Mouse (Mus musculus): Measurements from ENCODE around the gene Dennd6b. TPM values are rescaled to one million over a fixed set of nuclear protein-coding genes. Genes with fewer than 3 reads are reported as not detected.

The Dennd6b gene
- total RNA-seq, 2 experiments from 2014 or later, result 41.4 to 41.8 TPM

DNA sequence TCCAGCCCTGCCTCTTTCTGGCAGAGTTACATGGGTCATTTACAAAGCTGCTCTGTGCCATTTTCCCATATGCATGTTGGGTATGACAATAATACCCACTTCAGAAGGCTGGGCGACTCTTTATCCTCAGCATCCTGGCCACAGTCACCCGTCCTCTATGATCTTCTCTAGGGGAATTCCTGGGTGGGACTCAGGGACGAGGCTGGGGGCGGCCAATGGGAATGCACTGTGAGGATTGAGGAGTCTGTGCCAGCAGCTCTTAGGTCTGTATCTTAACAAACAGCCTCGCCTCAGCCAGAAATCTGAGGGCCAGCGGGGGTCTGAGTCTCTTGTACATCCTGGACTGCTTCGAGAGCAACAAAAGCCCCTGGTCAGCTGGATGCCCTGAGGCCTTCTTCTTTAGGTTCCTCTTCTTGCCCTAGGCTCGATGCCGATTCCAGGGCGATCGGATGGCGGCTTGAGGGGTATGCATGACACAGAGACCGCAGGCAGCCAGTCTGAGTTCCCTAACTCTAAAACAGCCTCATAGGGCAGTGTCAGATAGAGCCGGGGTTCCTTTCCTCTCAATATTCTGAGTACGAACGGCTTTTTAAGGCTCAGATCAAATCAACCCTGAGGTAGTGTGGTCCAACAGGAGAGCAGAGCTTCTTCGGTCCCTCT lies 23.9 kb downstream of the Dennd6b start:
- intact Hi-C loops (cut with DNase I), result no loop called here
- peak in 1 of 2 experiments; percentile 54 for DNase-seq (ENCODE audit: extremely low spot score in 1 of 2, low spot score in 2 of 2)

DNA sequence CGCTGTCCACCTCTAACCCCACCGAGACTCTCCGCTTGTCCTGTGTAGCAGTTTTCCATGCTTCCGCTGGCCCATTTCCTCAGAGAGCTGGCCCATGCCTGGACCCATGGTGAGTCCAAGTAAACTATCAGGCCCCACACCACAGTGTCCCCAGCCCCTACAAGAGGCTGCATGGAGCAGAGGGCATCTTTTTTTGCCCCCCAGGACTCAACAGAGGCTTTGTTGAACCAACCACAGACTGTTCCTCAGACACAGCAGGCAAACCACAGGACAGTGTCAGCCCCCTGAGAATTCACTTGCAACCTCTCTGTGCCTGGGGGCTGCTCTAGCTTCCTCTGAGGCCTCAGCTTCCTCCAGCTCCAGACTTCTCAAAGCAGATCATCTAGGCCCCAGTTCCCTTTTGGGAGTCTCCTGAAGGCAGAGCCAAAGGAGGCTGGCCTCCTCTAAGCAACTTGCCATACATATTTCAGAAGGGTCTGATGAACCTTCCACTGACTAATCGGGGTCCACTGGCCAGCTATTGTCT lies 24.7 kb downstream of the Dennd6b start:
- peak in 1 of 2 experiments; percentile 20 for DNase-seq (ENCODE audit: extremely low spot score in 1 of 2, low spot score in 2 of 2)
- intact Hi-C loops (cut with DNase I), result no loop called here

DNA sequence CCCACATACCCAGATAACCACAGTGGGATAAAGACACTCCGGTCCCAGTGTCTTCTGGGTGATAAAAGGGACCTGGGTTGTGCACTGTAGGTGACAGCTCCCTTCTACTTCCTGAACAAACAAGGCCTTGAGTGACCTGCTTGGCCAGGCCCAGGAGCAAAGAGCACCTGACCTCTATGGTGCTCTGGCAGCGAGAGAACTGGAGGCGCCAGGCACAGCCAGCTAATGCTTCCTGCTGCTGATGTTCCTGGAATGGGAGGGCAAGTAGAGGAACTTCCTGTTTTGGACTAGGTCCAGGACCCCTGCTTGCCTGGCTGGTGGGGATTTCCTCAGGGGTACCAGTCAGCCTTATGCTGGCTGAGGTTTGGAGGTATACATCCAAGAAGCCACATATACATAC lies 26.2 kb downstream of the Dennd6b start:
- peak in 1 of 2 experiments; percentile 58 for DNase-seq (ENCODE audit: extremely low spot score in 1 of 2, low spot score in 2 of 2)
- intact Hi-C loops (cut with DNase I), result no loop called here

DNA sequence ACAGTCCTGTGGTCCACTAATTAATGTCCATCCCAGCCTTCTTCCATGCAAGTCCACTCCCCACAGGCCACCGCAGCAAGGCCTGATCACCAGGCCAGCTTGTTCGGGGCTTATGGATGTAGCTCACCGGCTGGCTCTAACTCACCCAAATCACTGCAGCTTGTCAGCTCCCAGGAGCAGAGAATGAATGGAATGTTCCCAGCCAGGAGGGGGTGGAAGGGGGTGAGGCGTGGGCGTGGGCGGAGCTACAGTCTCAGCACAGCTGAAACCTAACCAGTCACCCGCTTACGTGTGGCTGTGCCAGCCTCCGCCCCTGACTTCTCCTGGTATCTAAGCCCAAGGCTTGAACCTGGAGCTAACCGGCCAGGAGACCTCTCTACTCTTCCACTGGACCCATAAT lies 26.9 kb downstream of the Dennd6b start:
- peak in 1 of 2 experiments; percentile 88 for DNase-seq (ENCODE audit: extremely low spot score in 1 of 2, low spot score in 2 of 2)
- intact Hi-C loops (cut with DNase I), result no loop called here

GRCm38 (mm10) chr15:89168922-89169321 lies 27.4 kb downstream of the Dennd6b start:
- no peak for DNase-seq (ENCODE audit: extremely low spot score in 1 of 2, low spot score in 2 of 2)
- intact Hi-C loops (cut with DNase I), result no loop called here

DNA sequence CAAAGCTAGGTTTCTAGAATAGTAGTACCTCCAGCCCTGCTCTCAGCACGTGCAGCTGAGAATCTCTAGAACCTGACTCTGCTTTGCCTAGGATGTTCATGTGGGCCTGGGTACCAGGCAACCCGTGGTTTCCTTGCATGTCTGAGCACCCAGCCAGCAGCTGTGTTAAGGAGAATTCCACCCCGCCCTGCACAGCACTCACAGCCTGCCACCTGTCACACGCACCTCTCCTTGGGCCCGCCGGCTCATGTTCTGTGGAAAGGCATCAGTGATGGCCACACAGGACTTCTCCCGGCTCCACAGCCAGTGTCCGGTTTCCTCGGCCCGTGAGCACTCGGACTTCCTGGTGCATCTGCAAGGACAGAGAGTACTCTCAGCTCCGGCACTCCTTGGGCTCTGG lies 30.8 kb downstream of the Dennd6b start:
- intact Hi-C loops (cut with DNase I), result no loop called here
- peak in 1 of 2 experiments; percentile 25 for DNase-seq (ENCODE audit: extremely low spot score in 1 of 2, low spot score in 2 of 2)

GRCm38 (mm10) chr15:89161397-89161796 lies 34.9 kb downstream of the Dennd6b start:
- no peak for DNase-seq (ENCODE audit: extremely low spot score in 1 of 2, low spot score in 2 of 2)
- intact Hi-C loops (cut with DNase I), result no loop called here

DNA sequence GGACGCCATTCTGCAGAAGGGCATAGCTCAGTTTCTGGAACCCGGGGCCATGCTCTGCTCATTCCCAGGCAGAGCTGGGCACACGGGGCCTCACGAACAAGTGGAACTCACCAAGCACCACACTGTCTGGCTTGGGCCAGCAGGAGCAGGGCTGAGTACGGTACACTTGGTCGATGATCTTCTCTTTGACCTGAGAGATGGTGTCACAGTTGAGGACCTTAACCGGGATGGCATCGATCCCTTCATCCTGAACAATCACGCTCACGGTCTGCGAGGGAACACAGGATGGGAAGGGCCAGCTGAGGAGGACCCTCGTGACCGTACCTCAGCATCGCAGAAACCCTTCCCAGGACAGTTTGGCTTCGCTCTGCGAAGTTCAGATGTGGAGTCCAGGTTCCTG lies 37.8 kb downstream of the Dennd6b start:
- intact Hi-C loops (cut with DNase I), result no loop called here
- no peak for DNase-seq (ENCODE audit: extremely low spot score in 1 of 2, low spot score in 2 of 2)

GRCm38 (mm10) chr15:89157954-89158353 lies 38.3 kb downstream of the Dennd6b start:
- peak in 1 of 2 experiments; percentile 76 for DNase-seq (ENCODE audit: extremely low spot score in 1 of 2, low spot score in 2 of 2)
- intact Hi-C loops (cut with DNase I), result loop anchor here (2.0 kb wide), 1 partner anchor 51 kb away; no protein-coding TSS in a partner anchor

GRCm38 (mm10) chr15:89152312-89152711 lies 44.0 kb downstream of the Dennd6b start:
- intact Hi-C loops (cut with DNase I), result no loop called here
- DNase-seq (ENCODE audit: extremely low spot score in 1 of 2, low spot score in 2 of 2), result peak in 1 of 2 experiments; percentile 34

- peak in 1 of 2 experiments; percentile 36 for DNase-seq (ENCODE audit: extremely low spot score in 1 of 2, low spot score in 2 of 2)
- intact Hi-C loops (cut with DNase I), result no loop called here
Measured at GRCm38 (mm10) chr15:89150041-89150390, 46.3 kb downstream of the Dennd6b start.

- intact Hi-C loops (cut with DNase I), result no loop called here
- DNase-seq (ENCODE audit: extremely low spot score in 1 of 2, low spot score in 2 of 2), result peak in 1 of 2 experiments; percentile 71
Measured at GRCm38 (mm10) chr15:89149271-89150040, 46.8 kb downstream of the Dennd6b start, which contains the start of gene Mapk11. Gene Mapk11 (minus strand): TSS chr15:89149628.

DNA sequence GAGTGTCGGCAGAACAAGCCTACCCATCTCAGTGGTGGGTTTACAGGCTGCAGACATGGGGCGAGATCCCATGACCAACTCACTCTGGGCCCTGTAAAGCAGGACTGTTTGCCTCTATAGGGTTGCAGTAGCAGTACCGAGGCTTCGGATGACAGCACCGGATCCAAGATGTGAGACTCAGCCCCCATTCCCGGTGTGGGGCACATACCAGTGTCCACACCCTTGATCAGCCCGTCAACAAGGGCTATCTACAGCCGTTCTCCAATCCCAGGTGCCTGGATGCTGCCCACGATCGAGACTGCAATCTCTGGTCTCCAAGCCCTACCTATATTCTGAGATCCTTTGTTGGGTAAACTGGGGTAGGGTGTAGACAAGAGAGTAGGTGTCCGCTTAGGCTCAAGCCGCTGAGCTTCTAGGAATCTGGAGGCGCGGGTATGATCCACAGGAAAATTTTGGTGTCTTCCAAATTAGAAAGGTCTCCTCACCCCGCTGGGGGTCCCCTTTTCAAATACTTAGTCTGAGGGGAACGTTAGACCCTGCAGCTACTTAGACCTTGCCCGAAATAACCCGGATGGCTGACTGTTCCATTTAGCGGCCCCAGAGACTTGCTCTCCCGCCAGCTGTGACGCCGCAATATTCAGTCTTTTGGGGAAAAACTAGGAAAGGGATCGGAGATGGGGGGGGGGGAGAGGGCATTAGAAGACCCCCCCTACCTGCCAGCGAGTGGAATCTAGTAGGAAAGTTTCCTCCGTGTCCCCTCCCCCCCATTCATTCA lies 47.6 kb downstream of the Dennd6b start:
- peak in 1 of 2 experiments; percentile 29 for DNase-seq (ENCODE audit: extremely low spot score in 1 of 2, low spot score in 2 of 2)
- intact Hi-C loops (cut with DNase I), result no loop called here

- intact Hi-C loops (cut with DNase I), result no loop called here
- DNase-seq (ENCODE audit: extremely low spot score in 1 of 2, low spot score in 2 of 2), result peak in 1 of 2 experiments; percentile 18
Measured at GRCm38 (mm10) chr15:89147895-89148294, 48.4 kb downstream of the Dennd6b start.

DNA sequence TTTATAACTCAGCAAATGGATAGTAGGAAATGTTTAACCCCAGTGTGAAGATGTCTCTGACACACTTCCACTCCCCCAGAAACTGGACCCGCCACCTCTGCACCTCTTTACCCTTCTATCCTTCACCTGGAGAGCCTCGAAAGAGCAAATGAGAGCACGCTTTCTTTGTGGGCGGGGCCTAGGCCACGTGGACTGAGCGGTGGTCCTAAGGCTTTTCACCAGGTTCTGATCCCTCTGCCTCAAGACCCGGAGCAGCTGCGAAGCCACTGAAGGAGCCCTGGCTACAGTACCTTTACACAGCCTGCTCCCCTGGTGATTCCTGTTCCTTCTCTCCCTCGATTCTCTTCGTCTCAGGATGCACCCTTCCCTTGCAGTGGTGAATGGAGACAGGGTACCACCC lies 48.8 kb downstream of the Dennd6b start:
- peak in 1 of 2 experiments; percentile 25 for DNase-seq (ENCODE audit: extremely low spot score in 1 of 2, low spot score in 2 of 2)
- intact Hi-C loops (cut with DNase I), result no loop called here

DNA sequence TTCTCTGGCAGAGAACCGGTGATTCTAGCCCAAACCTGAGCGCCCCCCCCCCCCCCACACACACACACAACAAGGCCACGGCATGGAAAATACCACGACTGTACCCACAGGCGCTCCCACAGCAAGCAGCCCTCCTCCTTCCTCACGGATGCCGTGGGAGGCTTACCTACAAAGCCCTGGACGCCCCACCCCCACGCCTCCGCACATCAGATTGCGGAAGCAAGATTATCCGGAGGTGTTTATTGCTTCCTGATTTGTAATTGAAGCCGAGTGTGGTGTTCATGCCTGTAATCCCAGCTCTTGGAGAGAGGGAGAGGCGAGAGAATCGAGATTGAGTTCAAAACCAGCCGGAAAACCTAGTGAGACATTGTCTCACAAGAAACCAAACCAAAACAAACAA lies 49.3 kb downstream of the Dennd6b start:
- intact Hi-C loops (cut with DNase I), result no loop called here

DNA sequence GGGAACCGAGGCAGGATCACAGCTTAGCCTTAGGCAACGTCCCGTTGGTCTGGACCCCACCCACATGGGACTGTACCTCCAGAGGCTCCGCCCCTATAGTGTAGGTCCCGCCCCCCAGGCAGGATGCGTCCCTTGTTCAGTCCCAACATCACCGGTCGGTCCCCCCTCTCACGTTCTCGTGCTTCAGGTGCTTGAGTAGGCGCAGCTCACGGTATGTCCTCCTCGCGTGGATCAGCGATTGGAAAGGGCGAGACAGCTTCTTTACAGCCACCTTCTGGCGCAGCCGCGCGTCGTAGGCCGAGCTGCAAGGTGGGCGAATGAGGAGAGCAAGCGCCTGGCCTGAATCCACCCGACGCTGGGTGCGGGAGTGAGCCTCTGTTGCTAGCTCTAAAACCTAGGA lies 49.8 kb downstream of the Dennd6b start:
- intact Hi-C loops (cut with DNase I), result no loop called here
- DNase-seq (ENCODE audit: extremely low spot score in 1 of 2, low spot score in 2 of 2), result peak in 1 of 2 experiments; percentile 72

More for the DNA sequence above, 49.3 kb downstream of the Dennd6b start:
- DNase-seq (ENCODE audit: extremely low spot score in 1 of 2, low spot score in 2 of 2), result peak in 1 of 2 experiments; percentile 67

GRCm38 (mm10) chr15:89145813-89146350 lies 50.4 kb downstream of the Dennd6b start:
- DNase-seq (ENCODE audit: extremely low spot score in 1 of 2, low spot score in 2 of 2), result peak in 1 of 2 experiments; percentile 32
- intact Hi-C loops (cut with DNase I), result no loop called here

DNA sequence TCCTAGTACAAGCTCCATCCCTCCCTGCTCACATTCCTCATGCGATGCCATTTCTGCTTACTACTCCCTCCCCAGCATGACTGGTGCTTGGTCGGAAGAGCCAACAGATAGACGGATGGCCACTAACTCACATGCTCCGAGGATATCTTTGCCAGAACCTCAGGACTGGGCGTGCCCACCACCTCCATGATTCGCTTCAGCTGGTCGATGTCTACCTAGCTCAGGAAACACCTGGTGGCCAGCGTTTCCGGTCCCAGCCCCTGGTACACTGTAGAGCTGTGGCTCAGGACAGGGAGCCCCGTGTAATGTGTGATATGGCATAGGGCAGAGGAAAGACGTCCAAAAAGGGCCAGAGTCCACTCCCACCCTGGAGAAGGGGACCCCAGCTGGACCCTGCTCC lies 51.3 kb downstream of the Dennd6b start:
- intact Hi-C loops (cut with DNase I), result no loop called here
- peak in 1 of 2 experiments; percentile 21 for DNase-seq (ENCODE audit: extremely low spot score in 1 of 2, low spot score in 2 of 2)

Measured in left cerebral cortex, postnatal 10 days (tissue).